Mouse (Mus musculus): Measurements from ENCODE around the gene Pald1.

Gene Pald1

GRCm38 (mm10) chr10:61370273-61370979 lies 12.9 kb downstream of the Pald1 start:
- no peak for DNase-seq (ENCODE audit: low read depth, low spot score)

DNA sequence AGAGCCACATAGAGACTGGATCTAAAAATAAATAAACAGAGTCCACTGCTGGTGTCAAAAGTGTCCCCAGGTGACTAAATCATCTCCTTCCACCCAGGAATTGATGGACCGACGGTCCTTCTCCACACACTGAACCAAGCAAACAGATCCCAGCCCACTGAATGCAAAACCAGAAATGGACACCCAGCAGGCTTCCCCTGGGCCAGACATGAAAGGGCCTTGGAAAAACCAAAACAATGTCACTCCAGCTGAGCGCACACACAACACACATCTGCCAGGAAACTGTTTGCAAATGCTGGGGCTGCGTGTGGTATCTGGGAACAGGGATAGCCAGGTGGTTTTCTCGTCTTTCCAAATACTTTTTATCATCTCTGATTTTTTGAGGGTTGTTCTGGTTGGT lies 13.6 kb downstream of the Pald1 start:
- no peak for DNase-seq (ENCODE audit: low read depth, low spot score)

- DNase-seq (ENCODE audit: low read depth, low spot score): no peak
Observed at GRCm38 (mm10) chr10:61365902-61366301, 17.4 kb downstream of the Pald1 start.

DNA sequence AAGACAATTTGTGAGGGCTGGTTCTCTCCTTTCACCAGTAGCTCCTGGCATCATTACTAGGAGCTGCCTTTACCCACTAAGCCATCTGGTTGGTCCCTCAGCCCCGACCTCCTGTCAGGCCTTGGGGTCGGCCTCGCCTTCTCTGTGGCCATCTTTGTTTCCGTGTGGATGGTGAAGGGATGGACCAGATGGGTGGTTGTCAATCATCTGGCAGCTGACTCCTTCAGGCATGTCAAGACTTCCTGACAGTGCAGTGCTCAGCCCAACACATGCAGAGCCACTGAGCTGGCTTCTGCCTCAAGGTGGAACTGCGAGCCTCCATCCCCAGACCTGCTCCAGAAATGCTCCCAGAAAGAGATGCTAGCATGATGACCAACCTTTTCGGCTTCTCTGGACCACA lies 18.9 kb downstream of the Pald1 start:
- DNase-seq (ENCODE audit: low read depth, low spot score): no peak

- no peak for DNase-seq (ENCODE audit: low read depth, low spot score)
Observed at GRCm38 (mm10) chr10:61362992-61363391, 20.3 kb downstream of the Pald1 start.

DNA sequence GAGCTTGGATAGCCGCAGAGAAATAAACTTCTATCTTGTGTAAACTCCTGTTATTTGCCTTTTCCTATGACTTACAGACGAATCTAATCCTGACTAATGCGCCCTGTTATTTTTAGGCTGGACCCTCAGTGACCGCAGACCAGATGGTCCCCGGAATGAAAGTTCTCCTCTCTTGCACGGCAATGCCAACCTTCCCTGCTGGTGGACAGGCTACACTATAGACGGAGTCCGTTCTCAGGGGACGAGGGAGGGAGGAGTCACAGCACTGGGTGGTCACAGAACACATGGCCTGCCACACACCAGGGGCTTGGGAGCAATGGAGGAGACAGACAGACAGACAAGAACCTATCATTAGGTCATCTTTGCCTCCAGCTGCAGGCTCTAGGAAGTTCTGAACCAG lies 20.8 kb downstream of the Pald1 start:
- no peak for DNase-seq (ENCODE audit: low read depth, low spot score)

- no peak for DNase-seq (ENCODE audit: low read depth, low spot score)
Observed at GRCm38 (mm10) chr10:61360667-61361066, 22.7 kb downstream of the Pald1 start.

DNA sequence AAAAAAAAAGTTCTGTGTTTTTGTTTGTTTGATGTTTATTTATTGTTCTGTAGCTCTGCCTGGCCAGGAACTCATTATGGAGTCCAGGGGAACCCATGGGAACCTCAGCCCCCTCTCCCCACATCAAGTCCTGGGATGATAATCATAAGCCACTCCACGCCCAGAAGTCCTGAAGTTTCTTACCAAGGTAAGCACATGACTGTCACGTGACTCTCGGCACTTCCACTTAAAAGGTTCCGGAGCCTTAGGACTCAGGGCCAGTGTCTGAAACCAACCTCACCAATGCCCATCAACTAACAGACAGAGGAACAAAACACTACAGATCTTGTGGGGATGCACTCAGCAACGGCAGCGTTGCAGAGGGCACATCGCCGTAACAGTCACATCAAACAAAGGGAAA lies 23.9 kb downstream of the Pald1 start:
- DNase-seq (ENCODE audit: low read depth, low spot score): no peak

DNA sequence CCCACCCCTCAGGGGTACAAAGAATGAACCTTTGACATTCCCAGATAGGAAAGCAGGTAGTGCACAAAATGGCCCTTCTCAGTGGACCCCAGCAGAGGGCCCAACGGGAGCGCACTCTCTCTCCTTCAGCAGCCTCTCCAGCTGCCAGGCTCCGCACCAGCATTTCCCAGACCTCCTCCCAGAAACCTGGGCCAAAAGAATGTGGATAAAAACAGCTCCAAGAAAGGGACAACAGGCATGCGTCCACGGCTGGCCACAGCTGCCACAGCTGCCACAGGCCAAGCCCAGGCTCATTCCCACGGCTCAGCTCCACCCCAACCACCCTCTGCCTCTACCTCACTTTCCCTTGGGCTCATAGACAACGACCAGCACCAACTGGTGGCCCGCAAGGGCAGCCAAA lies 25.7 kb downstream of the Pald1 start:
- DNase-seq (ENCODE audit: low read depth, low spot score): no peak

- DNase-seq (ENCODE audit: low read depth, low spot score): no peak
Observed at GRCm38 (mm10) chr10:61356568-61356967, 26.8 kb downstream of the Pald1 start.

DNA sequence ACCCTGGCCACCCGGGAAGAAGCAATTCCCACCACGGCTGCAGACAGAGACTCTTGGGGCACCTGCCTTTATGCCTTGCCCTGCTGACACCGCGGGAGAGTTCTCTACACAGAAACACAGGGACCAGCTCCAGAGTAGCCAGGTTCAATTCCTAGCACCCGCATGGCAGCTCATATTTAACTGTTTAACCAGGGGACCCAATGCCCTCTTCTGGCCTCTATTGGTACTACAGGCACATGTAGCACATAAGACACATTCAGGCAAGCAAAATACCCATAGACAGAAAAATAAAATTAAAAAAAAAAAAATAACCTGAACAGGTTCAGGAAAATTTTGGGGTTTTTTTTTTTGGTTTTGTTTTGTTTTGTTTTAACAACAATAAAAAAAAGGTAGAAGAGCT lies 27.2 kb downstream of the Pald1 start:
- peak; percentile 36 for DNase-seq (ENCODE audit: low read depth, low spot score)

DNA sequence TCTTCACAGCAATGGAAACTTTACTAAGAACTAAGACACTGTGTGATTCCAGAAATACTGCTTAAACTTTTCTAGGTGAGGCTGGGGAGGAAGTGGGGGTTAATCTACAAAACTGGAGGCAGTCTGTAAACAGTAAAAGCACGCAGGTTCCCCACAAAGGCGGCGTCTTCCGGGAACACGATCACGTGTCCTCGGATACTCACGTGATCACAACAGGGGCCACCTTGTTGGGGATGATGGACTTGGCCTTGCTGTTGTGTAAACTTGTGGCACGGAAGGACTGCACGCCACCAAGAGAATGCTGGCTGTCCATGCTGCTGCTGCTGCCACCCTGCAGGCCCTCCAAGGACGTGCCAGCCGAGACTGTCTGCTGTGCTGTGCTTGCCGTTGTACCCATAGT lies 27.7 kb downstream of the Pald1 start:
- DNase-seq (ENCODE audit: low read depth, low spot score): no peak

- no peak for DNase-seq (ENCODE audit: low read depth, low spot score)
Observed at GRCm38 (mm10) chr10:61351216-61351615, 32.1 kb downstream of the Pald1 start.

GRCm38 (mm10) chr10:61346374-61346773 lies 37.0 kb downstream of the Pald1 start:
- DNase-seq (ENCODE audit: low read depth, low spot score): no peak

GRCm38 (mm10) chr10:61345179-61345578 lies 38.2 kb downstream of the Pald1 start:
- no peak for DNase-seq (ENCODE audit: low read depth, low spot score)

GRCm38 (mm10) chr10:61343950-61344349 lies 39.4 kb downstream of the Pald1 start:
- peak; percentile 71 for DNase-seq (ENCODE audit: low read depth, low spot score)

DNA sequence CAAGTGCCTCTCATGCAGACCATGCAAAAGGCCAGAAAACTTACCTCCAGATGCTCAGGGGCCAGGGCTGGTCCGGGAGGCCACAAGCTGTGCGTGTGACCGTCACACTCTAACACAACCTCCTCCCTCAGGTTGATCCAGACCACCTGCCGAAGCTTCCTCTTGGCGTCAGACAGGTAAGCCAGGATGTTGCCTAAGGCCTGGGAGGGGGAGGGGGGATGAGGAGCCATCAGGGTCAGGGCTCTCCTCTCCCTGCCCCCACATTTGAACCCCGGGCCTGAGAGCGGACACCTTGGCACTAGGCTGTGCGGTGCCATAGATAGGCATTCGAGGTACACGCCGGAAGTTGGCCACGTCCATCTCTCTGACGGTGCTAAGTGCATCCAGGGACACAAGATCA lies 40.6 kb downstream of the Pald1 start:
- no peak for DNase-seq (ENCODE audit: low read depth, low spot score)

GRCm38 (mm10) chr10:61341557-61341956 lies 41.8 kb downstream of the Pald1 start:
- DNase-seq (ENCODE audit: low read depth, low spot score): peak; percentile 70

DNA sequence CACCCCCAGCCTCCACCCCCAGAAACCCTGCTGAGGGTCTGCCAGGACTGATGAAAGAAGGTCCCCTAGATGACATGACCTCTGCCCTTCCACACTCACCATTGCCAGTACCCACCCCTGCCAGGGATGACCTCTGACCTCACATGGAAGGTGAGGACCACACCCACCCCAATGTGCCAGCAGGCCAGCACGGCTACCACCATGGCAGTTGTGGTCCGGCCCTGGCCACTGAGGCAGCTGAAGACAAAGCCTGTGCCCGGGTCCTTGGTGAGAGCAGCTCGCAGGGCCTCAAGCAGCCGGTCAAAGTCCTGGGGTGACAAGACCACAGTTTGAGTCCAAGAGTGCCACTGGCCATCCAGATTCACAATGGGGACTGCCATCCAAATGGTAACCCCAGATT lies 42.3 kb downstream of the Pald1 start:
- DNase-seq (ENCODE audit: low read depth, low spot score): no peak

DNA sequence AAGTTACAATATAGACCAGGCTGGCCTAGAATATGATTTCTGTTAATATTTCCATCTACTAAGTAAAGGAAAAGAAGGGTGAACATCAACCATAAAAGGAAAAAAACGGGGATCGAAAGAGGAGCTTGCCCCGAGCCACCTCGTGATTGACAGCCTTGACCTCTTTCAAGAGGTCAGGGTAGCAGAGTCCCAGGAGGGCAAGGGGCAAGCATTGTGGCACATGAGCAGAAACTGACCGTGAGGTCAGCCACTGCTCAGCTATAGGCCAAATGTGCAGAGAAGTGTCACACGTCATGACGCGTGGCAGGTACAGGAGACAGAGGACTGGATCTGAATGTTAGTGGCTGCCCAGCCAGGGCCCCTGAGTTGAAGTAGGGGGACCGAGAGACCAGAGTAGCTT lies 43.1 kb downstream of the Pald1 start:
- no peak for DNase-seq (ENCODE audit: low read depth, low spot score)

GRCm38 (mm10) chr10:61339216-61339615 lies 44.1 kb downstream of the Pald1 start:
- no peak for DNase-seq (ENCODE audit: low read depth, low spot score)

- DNase-seq (ENCODE audit: low read depth, low spot score): no peak
Observed at GRCm38 (mm10) chr10:61337665-61338064, 45.7 kb downstream of the Pald1 start.

DNA sequence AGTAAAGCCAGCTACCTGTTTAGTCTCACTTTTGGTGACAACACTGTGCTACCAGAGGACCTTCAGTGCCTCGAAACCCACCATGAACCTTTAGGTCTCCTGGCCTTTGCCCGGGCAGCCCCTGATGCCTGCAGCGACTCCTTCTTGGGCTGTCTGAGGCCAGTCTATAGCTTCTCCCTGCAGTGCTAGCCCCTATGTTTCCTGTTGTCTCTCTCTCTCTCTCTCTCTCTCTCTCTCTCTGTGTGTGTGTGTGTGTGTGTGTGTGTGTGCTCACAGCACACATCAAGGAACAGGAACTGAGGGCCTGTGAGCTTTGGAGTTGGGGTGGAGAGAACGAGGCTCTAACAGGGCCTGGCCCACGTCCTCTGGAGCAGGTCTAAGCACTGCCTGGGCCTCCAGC lies 46.7 kb downstream of the Pald1 start:
- DNase-seq (ENCODE audit: low read depth, low spot score): no peak

DNA sequence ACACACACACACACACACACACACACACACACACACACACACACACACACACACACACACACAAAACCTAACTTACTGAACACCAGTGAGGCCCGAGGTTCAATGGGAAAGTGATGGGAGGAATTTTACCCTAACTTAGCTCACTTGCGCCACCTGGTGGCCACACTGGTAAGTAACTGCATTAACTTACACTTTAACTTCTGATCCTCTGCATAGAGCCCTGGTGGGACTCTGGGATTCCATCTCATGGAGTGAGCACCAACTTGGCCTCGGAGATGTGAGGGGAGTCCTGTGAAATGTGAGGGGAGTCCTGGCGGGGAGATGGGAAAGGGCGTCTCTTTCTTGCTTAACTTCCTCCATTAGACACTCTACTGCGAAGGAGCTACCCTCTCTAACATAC lies 47.2 kb downstream of the Pald1 start:
- peak; percentile 85 for DNase-seq (ENCODE audit: low read depth, low spot score)
